Mouse (Mus musculus): ENCODE measurements around the gene Ppp2r5b. TPM values are rescaled to one million over a fixed set of nuclear protein-coding genes. Genes with fewer than 3 reads are reported as not detected.

The Ppp2r5b gene
- total and polyA plus RNA-seq, 2 experiments from 2014 or later = 177 to 256 TPM

- TF ChIP-seq CTCF (IDR thresholded peaks at IDR 0.05) = no peak
- WGBS = 32% methylated on average over 2 of the region's 2 CpGs
- Histone ChIP-seq H3K36me3 (ENCODE audit: insufficient read depth, low read length) (peaks cover 48% of the 10 kb centered on the region), H3K9ac (replicated peaks; ENCODE audit: low read length, poor library complexity, severe bottlenecking) (no peak within 1 kb of the TSS), H3K4me1 (ENCODE audit: insufficient read depth, low read length) (no peaks in the 10 kb centered on the region), H3K27me3 (ENCODE audit: insufficient read depth, low read length) (no peaks in the 10 kb centered on the region), H3K4me3 (ENCODE audit: low read depth, low read length) (no peak within 1 kb of the TSS), H3K9me3 (ENCODE audit: low read length) (no peaks in the 10 kb centered on the region), H3K27ac (ENCODE audit: low read depth, low read length) (no peak within 1 kb of the TSS), H3K4me2 (ENCODE audit: low read depth, low read length, poor library complexity, severe bottlenecking) (no peak within 1 kb of the TSS)
- DNase-seq (ENCODE audit: low spot score) (no peak), ATAC-seq (ENCODE audit: low FRiP score) (no peak)
Measured at GRCm38 (mm10) chr19:6226135-6226534, 9.5 kb downstream of the Ppp2r5b start, which contains the start of gene Gpha2. Gpha2 (plus strand) TSS chr19:6226380.

DNA sequence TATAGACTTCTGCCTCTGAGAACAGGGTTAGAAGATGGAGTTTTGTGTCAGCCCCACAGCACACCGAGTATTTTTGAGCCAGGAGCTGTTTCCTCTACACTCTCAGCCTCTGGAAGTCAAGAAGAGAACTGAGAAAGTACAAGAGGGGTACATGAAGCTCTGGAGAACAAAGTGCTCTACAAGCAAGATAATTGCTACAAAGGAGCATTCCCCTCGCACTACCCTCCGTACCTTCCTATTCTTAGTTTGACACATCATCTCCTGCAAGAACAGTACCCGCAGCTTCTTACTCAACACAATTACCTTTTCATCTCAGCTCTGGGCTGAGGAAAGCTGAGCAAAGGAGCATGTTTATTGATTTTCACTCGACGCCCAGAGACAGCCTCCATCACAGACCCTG, 17.1 kb downstream of the Ppp2r5b start:
- Histone ChIP-seq H3K4me3 (ENCODE audit: low read depth, low read length) (no peak overlapping the region), H3K9ac (replicated peaks; ENCODE audit: low read length, poor library complexity, severe bottlenecking) (no peak overlapping the region), H3K27me3 (ENCODE audit: insufficient read depth, low read length) (no peaks in the 10 kb centered on the region), H3K4me1 (ENCODE audit: insufficient read depth, low read length) (no peaks in the 10 kb centered on the region), H3K36me3 (ENCODE audit: insufficient read depth, low read length) (no peaks in the 10 kb centered on the region), H3K27ac (ENCODE audit: low read depth, low read length) (no peak overlapping the region), H3K4me2 (ENCODE audit: low read depth, low read length, poor library complexity, severe bottlenecking) (no peak overlapping the region), H3K9me3 (ENCODE audit: low read length) (no peaks in the 10 kb centered on the region)
- WGBS = 74% methylated on average over 6 of the region's 6 CpGs
- no peak for TF ChIP-seq CTCF (IDR thresholded peaks at IDR 0.05)
- ATAC-seq (ENCODE audit: low FRiP score) (no peak), DNase-seq (ENCODE audit: low spot score) (no peak)

DNA sequence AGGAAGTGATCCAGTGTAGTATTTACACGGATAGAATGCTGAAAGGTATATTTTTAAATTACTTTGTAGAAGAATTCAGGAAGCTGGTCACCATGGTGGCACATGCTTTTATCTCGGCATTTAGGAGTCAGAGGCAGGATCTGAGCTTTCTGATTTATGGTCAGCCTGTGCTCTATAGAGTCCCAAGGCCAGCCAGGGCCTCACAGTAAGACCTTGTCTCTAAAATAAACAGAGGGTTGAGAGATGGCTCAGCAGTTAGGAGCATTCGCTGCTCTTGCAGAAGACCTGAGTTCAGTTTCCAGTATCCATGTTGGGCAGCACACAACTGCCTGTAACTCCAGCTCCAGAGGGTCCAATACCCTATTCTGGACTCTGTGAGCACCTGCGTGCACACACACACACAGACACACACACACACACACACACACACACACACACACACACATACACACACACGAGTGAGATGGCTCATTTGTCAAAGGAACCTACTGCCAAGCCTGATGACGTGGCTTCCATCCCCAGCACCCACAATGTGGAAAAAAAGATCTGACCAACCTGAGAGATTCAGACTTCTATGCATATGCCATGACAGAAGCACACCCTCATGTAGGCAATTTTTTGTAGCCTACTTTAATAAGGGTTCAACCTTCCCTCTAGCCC, 19.5 kb downstream of the Ppp2r5b start:
- H3K4me1 ChIP-seq (ENCODE audit: insufficient read depth, low read length) = no peaks in the 10 kb centered on the region
- no peaks in the 10 kb centered on the region for H3K27me3 ChIP-seq (ENCODE audit: insufficient read depth, low read length)
- H3K4me2 ChIP-seq (ENCODE audit: low read depth, low read length, poor library complexity, severe bottlenecking) = no peak overlapping the region
- no peak for DNase-seq (ENCODE audit: low spot score)
- no peak for TF ChIP-seq CTCF (IDR thresholded peaks at IDR 0.05)
- no peak for ATAC-seq (ENCODE audit: low FRiP score)
- no peak overlapping the region for H3K9ac ChIP-seq (replicated peaks; ENCODE audit: low read length, poor library complexity, severe bottlenecking)
- H3K36me3 ChIP-seq (ENCODE audit: insufficient read depth, low read length) = no peaks in the 10 kb centered on the region
- no peaks in the 10 kb centered on the region for H3K9me3 ChIP-seq (ENCODE audit: low read length)
- no peak overlapping the region for H3K4me3 ChIP-seq (ENCODE audit: low read depth, low read length)
- WGBS = 77% methylated on average over 6 of the region's 6 CpGs
- no peak overlapping the region for H3K27ac ChIP-seq (ENCODE audit: low read depth, low read length)

DNA sequence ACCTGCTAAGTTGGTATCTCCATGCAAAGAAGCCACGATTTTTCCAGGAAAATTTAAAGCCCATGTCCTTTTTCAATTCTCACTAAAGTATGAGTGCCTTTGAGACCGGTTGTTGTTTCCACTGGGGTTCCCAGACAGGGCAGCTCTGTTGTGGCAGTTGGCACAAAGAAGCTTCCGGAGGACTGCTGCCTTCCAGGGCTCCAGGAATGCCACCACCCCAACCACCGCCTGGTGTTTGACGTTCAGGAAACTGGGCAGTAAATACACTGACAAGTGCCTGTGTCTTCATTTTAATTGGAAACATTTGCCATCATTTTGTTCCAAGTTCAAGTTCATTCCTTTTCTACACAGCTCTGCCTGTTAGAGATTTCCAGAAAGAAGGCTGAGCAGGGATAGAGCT, 29.0 kb downstream of the Ppp2r5b start:
- H3K27ac ChIP-seq (ENCODE audit: low read depth, low read length) = no peak overlapping the region
- H3K9me3 ChIP-seq (ENCODE audit: low read length) = no peaks in the 10 kb centered on the region
- no peaks in the 10 kb centered on the region for H3K36me3 ChIP-seq (ENCODE audit: insufficient read depth, low read length)
- H3K27me3 ChIP-seq (ENCODE audit: insufficient read depth, low read length) = no peaks in the 10 kb centered on the region
- no peak for DNase-seq (ENCODE audit: low spot score)
- no peak overlapping the region for H3K4me2 ChIP-seq (ENCODE audit: low read depth, low read length, poor library complexity, severe bottlenecking)
- H3K4me1 ChIP-seq (ENCODE audit: insufficient read depth, low read length) = no peaks in the 10 kb centered on the region
- H3K4me3 ChIP-seq (ENCODE audit: low read depth, low read length) = no peak overlapping the region
- H3K9ac ChIP-seq (replicated peaks; ENCODE audit: low read length, poor library complexity, severe bottlenecking) = no peak overlapping the region
- 65% methylated on average over 5 of the region's 5 CpGs for WGBS
- ATAC-seq (ENCODE audit: low FRiP score) = no peak
- TF ChIP-seq CTCF (IDR thresholded peaks at IDR 0.05) = no peak

DNA sequence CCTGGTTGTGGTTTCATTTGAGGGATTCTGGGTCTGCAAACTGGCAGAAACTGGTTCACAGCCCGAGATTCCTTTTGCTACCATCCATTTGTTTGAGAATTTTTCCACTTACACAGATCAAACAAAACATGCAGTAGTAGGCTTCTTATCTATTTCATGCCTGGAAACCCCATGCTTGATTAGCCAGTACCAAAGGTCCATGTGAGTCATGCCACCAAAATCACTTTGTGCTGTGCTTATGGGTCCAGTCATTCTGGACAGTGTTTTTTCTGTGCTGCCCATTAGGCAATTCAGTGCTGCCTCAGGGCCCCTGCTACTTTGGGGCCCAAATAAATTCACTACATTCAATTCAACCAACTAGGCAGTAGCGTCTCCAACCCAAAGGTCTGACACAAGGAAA, 31.4 kb downstream of the Ppp2r5b start:
- H3K36me3 ChIP-seq (ENCODE audit: insufficient read depth, low read length) = no peaks in the 10 kb centered on the region
- H3K27me3 ChIP-seq (ENCODE audit: insufficient read depth, low read length) = no peaks in the 10 kb centered on the region
- H3K9ac ChIP-seq (replicated peaks; ENCODE audit: low read length, poor library complexity, severe bottlenecking) = no peak overlapping the region
- H3K4me1 ChIP-seq (ENCODE audit: insufficient read depth, low read length) = no peaks in the 10 kb centered on the region
- ATAC-seq (ENCODE audit: low FRiP score) = no peak
- H3K4me2 ChIP-seq (ENCODE audit: low read depth, low read length, poor library complexity, severe bottlenecking) = no peak overlapping the region
- 84% methylated on average over 2 of the region's 2 CpGs for WGBS
- no peak overlapping the region for H3K4me3 ChIP-seq (ENCODE audit: low read depth, low read length)
- H3K27ac ChIP-seq (ENCODE audit: low read depth, low read length) = no peak overlapping the region
- no peak for TF ChIP-seq CTCF (IDR thresholded peaks at IDR 0.05)
- no peaks in the 10 kb centered on the region for H3K9me3 ChIP-seq (ENCODE audit: low read length)
- no peak for DNase-seq (ENCODE audit: low spot score)

GRCm38 (mm10) chr19:6184131-6184530, 51.5 kb downstream of the Ppp2r5b start, which contains the start of gene Majin:
Majin (plus strand) TSS chr19:6184388.
- no peak for TF ChIP-seq CTCF (IDR thresholded peaks at IDR 0.05)
- WGBS = 90% methylated on average over 23 of the region's 23 CpGs

More at GRCm38 (mm10) chr19:6184131-6184530, 51.5 kb downstream of the Ppp2r5b start, which contains the start of gene Majin:
- Histone ChIP-seq H3K27me3 (ENCODE audit: insufficient read depth, low read length) (no peaks in the 10 kb centered on the region), H3K27ac (ENCODE audit: low read depth, low read length) (no peak within 1 kb of the TSS), H3K4me2 (ENCODE audit: low read depth, low read length, poor library complexity, severe bottlenecking) (no peak within 1 kb of the TSS), H3K9me3 (ENCODE audit: low read length) (no peaks in the 10 kb centered on the region), H3K4me3 (ENCODE audit: low read depth, low read length) (no peak within 1 kb of the TSS), H3K4me1 (ENCODE audit: insufficient read depth, low read length) (no peaks in the 10 kb centered on the region), H3K9ac (replicated peaks; ENCODE audit: low read length, poor library complexity, severe bottlenecking) (no peak within 1 kb of the TSS), H3K36me3 (ENCODE audit: insufficient read depth, low read length) (no peaks in the 10 kb centered on the region)
- DNase-seq (ENCODE audit: low spot score) (no peak), ATAC-seq (ENCODE audit: low FRiP score) (no peak)

All from midbrain, postnatal 0 days (tissue).